Mouse (Mus musculus) kidney, embryonic 15.5 days (tissue): Measurements from ENCODE around the gene Trpv1. TPM values are rescaled to one million over a fixed set of nuclear protein-coding genes. Genes with fewer than 3 reads are reported as not detected.

ENCODE experiments used
- ATAC-seq: fragments of 200-750 bp; cut with Nextera tagmentation; replicated peaks from 2 replicates; pipeline ENCODE4 v1.8.0; 2017; ENCODE audit warnings: moderate TSS enrichment; ENCODE audit not compliant: low FRiP score
- H3K27ac ChIP-seq: fragments of 300-500 bp; sonication (generic); 2 replicates; pipeline ENCODE4 v1.5.1; 2015; ENCODE audit warnings: mild to moderate bottlenecking, inconsistent platforms
- H3K27me3 ChIP-seq: fragments of 300-500 bp; sonication (generic); 2 replicates; pipeline ENCODE4 v1.6.1; 2015; ENCODE audit warnings: inconsistent platforms
- H3K36me3 ChIP-seq: fragments of 300-500 bp; sonication (generic); 2 replicates; pipeline ENCODE4 v1.6.1; 2015; ENCODE audit warnings: inconsistent platforms
- H3K4me1 ChIP-seq: fragments of 300-500 bp; sonication (generic); 2 replicates; pipeline ENCODE4 v1.6.1; 2015; ENCODE audit warnings: inconsistent platforms
- H3K4me2 ChIP-seq: fragments of 300-500 bp; sonication (generic); 2 replicates; pipeline ENCODE4 v1.6.1; 2015; ENCODE audit warnings: moderate library complexity, mild to moderate bottlenecking, inconsistent platforms
- H3K4me3 ChIP-seq: fragments of 300-500 bp; sonication (generic); replicated peaks from 2 replicates; pipeline ENCODE4 v1.5.1; 2015; ENCODE audit warnings: mild to moderate bottlenecking, inconsistent platforms
- H3K9ac ChIP-seq: fragments of 300-500 bp; sonication (generic); 2 replicates; pipeline ENCODE4 v1.6.1; 2015; ENCODE audit warnings: mild to moderate bottlenecking, inconsistent platforms
- H3K9me3 ChIP-seq: fragments of 300-500 bp; sonication (generic); replicated peaks from 2 replicates; pipeline ENCODE4 v1.6.1; 2016; ENCODE audit warnings: inconsistent platforms
- WGBS: fragments of 180-500 bp; shearing (Covaris S2); methylation state at CpG from one replicate; pipeline ENCODE4 v1.1.7; 2015; ENCODE audit warnings: mixed read lengths; 5-methylcytosine and 5-hydroxymethylcytosine counted together
- polyA plus RNA-seq: library from polyadenylated mRNA; unstranded; fragments of >200 nt; fragmentation: Nextera tagmentation; extraction: Ambion mirVana; gene quantifications from 2 replicates; pipeline ENCODE4 v1.2.1, GENCODE M21; 2015

The Trpv1 gene
- 0.12 TPM in 1 of 2 replicates, not detected in the other for polyA plus RNA-seq

DNA sequence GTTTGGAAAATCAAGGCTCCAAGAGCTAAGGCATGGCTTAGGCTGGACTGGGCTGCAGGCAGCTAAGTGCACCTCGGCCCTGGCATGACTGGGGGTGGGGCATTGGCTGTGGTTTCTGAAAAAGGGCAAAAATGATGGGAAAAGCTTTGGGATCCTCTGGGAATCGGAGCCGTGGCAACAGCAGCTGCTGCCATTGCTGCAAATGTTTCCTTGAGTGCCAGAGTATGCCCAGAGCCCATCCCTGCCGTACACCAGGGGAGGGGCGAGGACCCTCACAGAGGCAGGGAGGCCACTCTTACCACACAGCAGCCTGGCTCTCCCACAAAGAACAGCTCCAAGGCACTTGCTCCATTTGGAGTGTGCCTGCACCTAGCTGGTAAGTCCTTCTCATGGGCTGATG lies at the start of gene Trpv1:
Trpv1 (plus strand) TSS at position 301 of the 400 bp plus-strand sequence.
- H3K4me1 ChIP-seq: peaks cover 15% of the 10 kb centered on the region
- no peak within 1 kb of the TSS for H3K4me3 ChIP-seq
- H3K27ac ChIP-seq: no peak within 1 kb of the TSS
- no peaks in the 10 kb centered on the region for H3K27me3 ChIP-seq
- no peak within 1 kb of the TSS for H3K9ac ChIP-seq
- H3K4me2 ChIP-seq: no peak within 1 kb of the TSS
- ATAC-seq: no peak
- no peaks in the 10 kb centered on the region for H3K36me3 ChIP-seq
- H3K9me3 ChIP-seq: no peaks in the 10 kb centered on the region
- WGBS: 81% methylated on average over 5 of the region's 5 CpGs

DNA sequence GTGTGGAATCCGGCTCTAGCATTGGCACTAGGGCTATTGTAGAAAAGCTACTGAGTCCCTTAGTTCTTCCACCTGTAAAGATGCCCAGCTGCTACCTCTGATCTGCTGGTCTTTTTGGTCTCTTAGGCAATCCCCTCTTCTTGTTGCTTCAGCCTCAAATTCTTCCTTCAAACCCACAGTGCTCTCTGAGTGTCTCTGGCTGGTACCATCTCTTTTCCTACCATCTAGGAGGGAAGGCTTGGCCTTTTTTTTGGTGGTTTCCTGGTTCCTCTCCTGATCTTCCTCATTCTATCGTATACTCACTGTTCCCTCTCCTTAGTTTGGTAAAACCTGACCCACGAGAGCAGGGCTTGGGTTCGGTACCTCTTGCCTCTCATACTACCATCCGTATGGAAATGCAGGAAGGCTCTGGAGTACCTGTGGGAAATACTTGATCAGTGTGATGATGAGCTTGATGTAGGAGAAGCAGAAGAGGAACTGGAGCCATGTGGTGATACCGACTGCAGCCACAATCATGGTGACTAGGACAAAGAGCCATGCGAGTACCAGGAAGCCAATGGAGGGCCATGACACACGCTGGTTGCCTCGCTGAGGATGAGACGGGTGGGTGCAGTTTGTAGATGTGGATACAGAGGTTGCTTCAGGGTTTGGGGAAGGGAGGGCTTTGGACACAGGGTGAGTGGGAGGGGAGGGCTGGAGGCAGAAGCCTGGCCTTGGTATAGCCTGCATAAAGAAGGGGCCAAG lies 48.0 kb upstream of the Trpv1 start:
- Histone ChIP-seq H3K36me3 (peaks cover 81% of the 10 kb centered on the region), H3K9me3 (no peaks in the 10 kb centered on the region)

DNA sequence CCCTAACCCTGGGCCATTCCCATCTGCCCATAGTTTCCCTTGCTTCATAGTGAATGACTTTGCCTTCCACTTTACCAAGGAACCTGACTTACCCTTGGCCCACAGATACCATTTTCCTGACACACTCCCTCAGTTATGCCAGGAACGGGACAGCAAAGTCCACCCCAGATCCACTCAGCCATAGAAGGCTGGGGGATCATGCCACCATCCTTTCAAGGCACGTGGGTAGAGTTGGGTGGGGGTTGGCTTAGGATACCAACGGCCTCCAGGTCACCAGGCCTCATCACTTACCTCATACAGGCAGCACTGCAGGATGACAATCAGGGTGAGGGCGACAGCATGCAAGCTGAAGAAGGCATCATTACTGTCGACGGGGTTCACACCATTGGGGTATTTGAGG lies 46.9 kb upstream of the Trpv1 start:
- no peak for ATAC-seq

More for the DNA sequence above, 48.0 kb upstream of the Trpv1 start:
- H3K27ac ChIP-seq: no peak overlapping the region
- no peaks in the 10 kb centered on the region for H3K4me1 ChIP-seq
- H3K9ac ChIP-seq: no peak overlapping the region
- no peak overlapping the region for H3K4me2 ChIP-seq
- H3K27me3 ChIP-seq: no peaks in the 10 kb centered on the region
- ATAC-seq: no peak
- H3K4me3 ChIP-seq: no peak overlapping the region
- WGBS: 96% methylated on average over 10 of the region's 10 CpGs

DNA sequence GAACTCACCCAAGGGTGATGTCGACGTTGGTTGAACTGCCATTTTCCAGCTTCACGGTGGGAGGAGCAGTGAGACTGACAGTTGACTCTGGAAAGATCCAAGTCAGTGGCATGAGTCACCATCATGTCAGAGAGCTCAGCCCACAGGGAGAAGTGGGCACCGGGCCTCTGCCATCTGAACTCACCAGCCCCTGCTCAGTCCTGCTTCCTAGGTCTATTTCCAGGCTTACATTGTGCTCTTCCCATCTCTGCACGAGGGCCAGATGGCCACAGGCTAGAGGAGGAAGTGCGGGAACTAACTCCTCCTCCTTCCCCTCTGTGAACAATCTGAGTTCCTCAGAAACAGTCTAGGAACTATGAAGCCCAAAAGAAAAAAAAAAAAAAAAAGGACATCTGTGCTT lies 41.0 kb upstream of the Trpv1 start:
- H3K36me3 ChIP-seq: peaks cover 49% of the 10 kb centered on the region
- no peak overlapping the region for H3K4me2 ChIP-seq
- ATAC-seq: no peak
- H3K4me3 ChIP-seq: no peak overlapping the region
- H3K27me3 ChIP-seq: no peaks in the 10 kb centered on the region
- no peak overlapping the region for H3K9ac ChIP-seq
- H3K9me3 ChIP-seq: no peaks in the 10 kb centered on the region
- peaks cover 4% of the 10 kb centered on the region for H3K4me1 ChIP-seq
- 73% methylated on average over 6 of the region's 6 CpGs for WGBS
- no peak overlapping the region for H3K27ac ChIP-seq

More for the DNA sequence above, 46.9 kb upstream of the Trpv1 start:
- H3K36me3 ChIP-seq: peaks cover 88% of the 10 kb centered on the region
- no peaks in the 10 kb centered on the region for H3K9me3 ChIP-seq
- no peak overlapping the region for H3K9ac ChIP-seq
- WGBS: 82% methylated on average over 6 of the region's 6 CpGs
- H3K27ac ChIP-seq: no peak overlapping the region
- no peak overlapping the region for H3K4me2 ChIP-seq
- H3K27me3 ChIP-seq: no peaks in the 10 kb centered on the region
- no peak overlapping the region for H3K4me3 ChIP-seq
- no peaks in the 10 kb centered on the region for H3K4me1 ChIP-seq

DNA sequence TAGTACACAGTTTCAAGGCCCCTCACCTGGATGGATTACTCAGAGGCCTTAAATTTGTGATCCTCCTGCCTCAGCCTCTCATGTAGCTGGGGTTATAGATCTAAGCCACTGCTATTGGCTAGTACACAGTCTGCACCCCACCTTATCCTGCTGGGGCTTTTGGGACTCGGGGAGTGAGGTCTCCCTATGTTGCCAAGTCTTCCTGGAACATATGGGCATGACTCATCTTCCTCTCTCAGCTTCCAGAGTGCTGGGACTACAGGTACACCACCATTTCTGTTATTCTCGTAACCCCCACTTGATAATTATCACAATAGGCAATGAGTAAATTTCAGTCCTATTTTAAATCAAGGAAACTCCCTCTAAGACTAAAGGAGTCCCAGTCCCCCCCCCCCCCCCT lies 39.6 kb upstream of the Trpv1 start:
- WGBS: 83% methylated on average over 2 of the region's 2 CpGs
- Histone ChIP-seq H3K27ac (no peak overlapping the region), H3K4me2 (no peak overlapping the region), H3K36me3 (peaks cover 36% of the 10 kb centered on the region), H3K4me1 (peaks cover 11% of the 10 kb centered on the region), H3K9ac (no peak overlapping the region), H3K4me3 (no peak overlapping the region), H3K9me3 (no peaks in the 10 kb centered on the region), H3K27me3 (no peaks in the 10 kb centered on the region)
- ATAC-seq: no peak

DNA sequence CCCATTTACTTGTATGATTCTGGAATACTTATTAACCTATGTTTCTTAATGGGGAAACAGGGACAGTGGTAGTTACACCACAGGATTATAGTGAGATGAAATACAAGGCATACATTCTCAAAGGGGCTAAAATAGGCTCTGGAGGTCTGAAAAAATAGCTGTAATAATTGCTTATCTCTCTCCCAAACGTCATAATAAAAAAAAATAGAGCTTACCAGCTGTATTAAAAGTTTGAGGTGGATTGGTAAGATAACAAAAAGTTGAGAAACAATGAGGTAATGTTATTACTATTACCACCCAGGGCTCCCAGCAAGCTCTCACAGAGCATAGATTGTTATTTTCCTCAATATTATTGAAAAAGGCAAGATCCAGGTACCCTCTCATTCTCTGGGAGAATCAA lies 35.9 kb upstream of the Trpv1 start:
- WGBS: 7% methylated on average over 1 of the region's 1 CpGs
- ATAC-seq: no peak
- peaks cover 19% of the 10 kb centered on the region for H3K4me1 ChIP-seq
- peaks cover 10% of the 10 kb centered on the region; the same call in 1 of the 2 replicates for H3K36me3 ChIP-seq
- peak overlapping the region; percentile 83 for H3K9ac ChIP-seq
- peak overlapping the region; percentile 98 for H3K4me2 ChIP-seq
- H3K9me3 ChIP-seq: no peaks in the 10 kb centered on the region
- H3K27ac ChIP-seq: no peak overlapping the region
- peak overlapping the region; percentile 80 for H3K4me3 ChIP-seq
- no peaks in the 10 kb centered on the region for H3K27me3 ChIP-seq

DNA sequence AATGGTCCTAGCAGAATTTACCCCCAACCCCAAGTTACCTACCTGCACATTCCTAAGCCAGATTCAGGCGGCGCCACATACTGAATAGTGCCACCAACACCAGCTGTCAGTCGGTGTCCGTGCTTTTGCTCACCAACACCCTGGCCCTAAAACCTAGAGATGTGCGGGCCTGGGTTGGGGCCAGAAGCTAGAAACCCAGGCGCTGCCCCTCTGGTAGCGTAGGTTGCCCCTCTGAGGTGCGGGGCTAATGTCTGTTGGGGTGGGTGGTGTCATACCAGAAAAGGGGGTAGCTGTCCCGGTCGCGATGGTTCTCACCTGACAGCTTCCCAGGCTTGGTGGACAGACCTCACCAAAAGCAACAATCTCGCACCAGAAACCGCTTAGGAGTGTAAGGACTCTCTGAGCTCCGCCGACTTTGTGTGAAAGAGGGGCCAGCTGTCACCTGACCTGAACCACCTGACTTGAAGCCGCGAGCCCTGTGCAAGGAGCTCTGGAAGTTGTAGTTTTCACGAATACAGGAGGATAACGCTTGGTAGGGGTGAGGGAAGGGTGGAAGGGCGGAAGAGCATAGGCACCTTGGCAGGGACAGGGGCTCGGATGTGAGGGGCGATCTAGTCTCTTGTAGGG lies 35.4 kb upstream of the Trpv1 start, which contains the start of gene Ctns:
Ctns (minus strand) TSS at position 440 of the 627 bp plus-strand sequence.
- Histone ChIP-seq H3K4me2 (peak within 1 kb of the TSS; percentile 98), H3K4me1 (peaks cover 19% of the 10 kb centered on the region), H3K9me3 (no peaks in the 10 kb centered on the region), H3K4me3 (peak within 1 kb of the TSS; percentile 80), H3K27ac (peak within 1 kb of the TSS; percentile 63; the same call in 1 of the 2 replicates), H3K36me3 (peaks cover 10% of the 10 kb centered on the region; the same call in 1 of the 2 replicates), H3K9ac (peak within 1 kb of the TSS; percentile 83), H3K27me3 (no peaks in the 10 kb centered on the region)
- under 1% methylated on average over 22 of the region's 22 CpGs for WGBS
- ATAC-seq: peak; percentile 96

DNA sequence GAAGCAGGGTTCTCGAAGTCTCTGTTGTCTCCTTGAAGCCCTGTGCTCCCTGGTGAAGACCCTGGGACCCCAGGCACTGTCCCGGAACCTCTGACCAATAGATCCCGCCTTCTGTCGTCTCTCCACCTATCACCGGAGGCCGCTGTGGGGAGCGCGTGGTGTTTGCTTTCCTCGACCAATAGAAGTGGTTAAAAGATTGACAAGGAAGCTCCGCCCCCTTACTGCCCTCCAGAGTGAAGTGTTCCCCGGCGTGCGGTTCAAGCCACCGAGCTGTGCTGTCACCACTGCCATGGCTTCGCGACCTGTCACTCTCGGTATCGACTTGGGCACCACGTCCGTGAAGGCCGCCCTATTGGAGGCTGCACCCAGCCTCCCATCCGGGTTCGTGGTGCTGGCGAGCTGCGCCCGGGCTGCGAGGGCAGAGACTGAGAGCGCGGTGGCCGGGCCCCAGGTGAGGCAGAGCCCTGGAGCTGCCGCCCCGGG lies 34.8 kb upstream of the Trpv1 start, which contains the start of gene Shpk:
Shpk (plus strand) TSS at position 231 of the 483 bp plus-strand sequence.
- 0% methylated on average over 32 of the region's 32 CpGs for WGBS
- Histone ChIP-seq H3K27me3 (no peaks in the 10 kb centered on the region), H3K27ac (peak within 1 kb of the TSS; percentile 63; the same call in 1 of the 2 replicates), H3K4me2 (peak within 1 kb of the TSS; percentile 98), H3K9me3 (no peaks in the 10 kb centered on the region), H3K4me3 (peak within 1 kb of the TSS; percentile 80), H3K4me1 (peaks cover 19% of the 10 kb centered on the region), H3K36me3 (peaks cover 10% of the 10 kb centered on the region; the same call in 1 of the 2 replicates), H3K9ac (peak within 1 kb of the TSS; percentile 83)
- ATAC-seq: peak; percentile 97

DNA sequence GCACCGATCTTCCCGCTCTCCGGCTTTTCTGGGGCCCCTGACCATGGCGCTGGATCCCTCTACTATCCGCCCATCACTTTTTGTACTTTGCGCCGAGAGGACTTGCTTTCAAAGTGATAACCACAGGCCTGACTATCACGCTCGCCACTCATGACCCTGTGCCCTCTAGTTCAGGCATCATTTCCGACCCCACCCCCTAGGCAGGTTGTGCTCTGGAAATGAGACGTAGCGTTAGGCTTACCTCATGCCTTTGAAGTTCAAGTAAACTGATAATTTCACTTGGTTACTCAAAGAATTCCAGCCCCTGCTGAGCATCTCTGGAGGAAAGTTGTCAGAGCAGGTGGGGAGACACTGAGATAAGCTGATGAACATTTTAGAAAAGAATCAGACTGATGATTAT lies 34.2 kb upstream of the Trpv1 start:
- no peaks in the 10 kb centered on the region for H3K9me3 ChIP-seq
- H3K4me2 ChIP-seq: peak overlapping the region; percentile 98
- H3K9ac ChIP-seq: peak overlapping the region; percentile 83
- peaks cover 10% of the 10 kb centered on the region; the same call in 1 of the 2 replicates for H3K36me3 ChIP-seq
- no peak for ATAC-seq
- H3K27me3 ChIP-seq: no peaks in the 10 kb centered on the region
- H3K4me3 ChIP-seq: peak overlapping the region; percentile 80
- no peak overlapping the region for H3K27ac ChIP-seq
- WGBS: 2% methylated on average over 12 of the region's 12 CpGs
- peaks cover 19% of the 10 kb centered on the region for H3K4me1 ChIP-seq

DNA sequence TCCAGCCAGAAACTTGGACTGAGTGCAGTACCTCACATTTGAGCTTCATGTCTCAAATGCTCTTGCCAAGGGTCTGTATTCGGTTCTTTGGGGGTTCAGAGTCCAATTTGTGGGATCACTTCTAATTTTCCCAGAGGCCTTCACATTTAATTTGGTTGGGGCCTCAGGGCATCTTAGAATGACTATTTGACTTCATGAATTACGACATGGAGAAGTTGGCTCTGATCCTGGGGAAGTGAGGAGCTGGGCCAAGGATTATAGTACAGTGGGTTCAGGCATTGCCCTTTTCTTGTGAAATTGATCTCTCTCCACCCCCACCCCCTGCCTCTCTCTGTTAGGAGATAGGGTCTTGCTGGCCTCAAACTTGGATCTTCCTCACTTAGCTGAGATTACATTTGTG lies 33.1 kb upstream of the Trpv1 start:
- no peak for ATAC-seq
- Histone ChIP-seq H3K4me3 (no peak overlapping the region), H3K4me1 (peaks cover 19% of the 10 kb centered on the region), H3K27me3 (no peaks in the 10 kb centered on the region), H3K4me2 (no peak overlapping the region), H3K36me3 (0 out of 2 replicates have a peak, but pooled peaks cover under 1% of the 10 kb centered on the region), H3K9ac (no peak overlapping the region), H3K27ac (no peak overlapping the region), H3K9me3 (no peaks in the 10 kb centered on the region)
- 76% methylated on average over 2 of the region's 2 CpGs for WGBS

DNA sequence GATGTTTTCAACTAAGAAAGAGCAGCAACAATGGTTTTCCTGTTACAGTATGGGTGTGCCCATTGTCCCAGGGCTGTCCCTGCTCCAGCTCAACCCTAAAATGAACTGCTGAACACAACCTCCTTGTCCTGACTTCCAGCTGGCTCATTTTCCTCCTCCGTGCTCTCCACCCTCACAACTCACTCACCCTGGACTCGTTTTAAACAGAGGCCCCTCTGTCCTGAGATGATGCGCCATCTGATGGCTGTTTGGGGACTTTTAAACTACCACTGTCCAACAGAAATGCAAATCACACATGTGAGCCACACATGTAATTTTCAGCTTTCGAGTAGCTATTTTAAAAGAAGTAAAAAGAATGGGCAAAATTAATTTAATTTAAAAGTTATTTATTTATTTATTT lies 32.5 kb upstream of the Trpv1 start:
- H3K27me3 ChIP-seq: no peaks in the 10 kb centered on the region
- H3K36me3 ChIP-seq: no peaks in the 10 kb centered on the region
- no peak overlapping the region for H3K4me2 ChIP-seq
- H3K9me3 ChIP-seq: no peaks in the 10 kb centered on the region
- H3K9ac ChIP-seq: no peak overlapping the region
- H3K27ac ChIP-seq: no peak overlapping the region
- H3K4me3 ChIP-seq: no peak overlapping the region
- H3K4me1 ChIP-seq: peaks cover 22% of the 10 kb centered on the region
- ATAC-seq: no peak
- 37% methylated on average over 4 of the region's 4 CpGs for WGBS

DNA sequence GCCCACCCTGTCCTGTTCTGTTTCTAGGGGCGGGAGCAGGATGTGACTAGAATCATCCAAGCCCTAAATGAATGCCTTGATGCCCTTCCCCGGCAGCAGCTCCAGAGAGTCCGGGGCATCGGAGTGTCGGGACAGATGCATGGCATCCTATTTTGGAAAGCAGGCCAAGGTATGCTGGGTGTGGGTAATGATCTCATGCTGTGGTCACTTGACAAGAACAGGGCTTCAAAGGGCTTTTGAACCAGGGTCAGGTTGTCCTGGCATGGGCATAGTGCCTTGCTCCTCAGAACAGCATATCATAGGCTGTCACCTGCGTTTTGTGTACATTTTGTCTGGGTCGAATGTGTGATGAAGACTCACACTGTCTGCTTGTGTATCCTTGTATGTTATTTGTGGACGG lies 30.2 kb upstream of the Trpv1 start:
- ATAC-seq: no peak
- Histone ChIP-seq H3K4me3 (no peak overlapping the region), H3K27me3 (no peaks in the 10 kb centered on the region), H3K9me3 (no peaks in the 10 kb centered on the region), H3K4me2 (no peak overlapping the region), H3K36me3 (no peaks in the 10 kb centered on the region), H3K27ac (no peak overlapping the region), H3K9ac (no peak overlapping the region), H3K4me1 (peaks cover 15% of the 10 kb centered on the region)
- 85% methylated on average over 8 of the region's 8 CpGs for WGBS
